8 mouse cellular contexts compared by ENCODE assay signal in the genomic region with DNA sequence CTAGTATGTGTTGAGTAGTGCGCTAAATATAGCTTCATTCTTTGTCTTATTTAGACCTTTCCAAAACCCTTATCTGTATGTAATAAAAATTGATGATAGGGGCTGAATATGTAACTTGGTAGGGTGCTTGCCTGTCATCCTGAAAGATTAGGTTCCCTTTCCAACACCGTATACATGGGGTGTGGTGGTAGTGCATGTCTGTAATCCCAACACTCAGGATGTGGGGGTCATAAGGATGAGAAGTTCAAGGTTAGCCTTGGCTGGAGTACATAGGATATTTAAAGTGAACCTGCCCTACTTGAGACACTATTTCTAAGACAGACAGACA. TPM values are rescaled to one million over a fixed set of nuclear protein-coding genes. Genes with fewer than 3 reads are reported as not detected.
DNase-seq lines count a peak whose midpoint lies in the region; ATAC-seq and TF ChIP-seq lines count a peak whose summit lies in the region.

No protein-coding gene starts in this region.

- intact Hi-C loops in heart, postnatal 14 days (cut with DNase I) = no loop called here

- DNase-seq in heart, postnatal 14 days = no peak
- DNase-seq in hindbrain, embryonic 14.5 days (ENCODE audit: low spot score) = no peak
- no peak for DNase-seq in right cerebral cortex, postnatal 10 days (ENCODE audit: low spot score in 2 of 2)
- no peak for DNase-seq in right cerebral cortex, postnatal 14 days
- DNase-seq in adrenal gland, adult (ENCODE audit: inconsistent age in 2 of 2, low spot score in 1 of 2) = no peak

- no peaks in the 10 kb centered on the region for H3K27me3 ChIP-seq in heart, embryonic 16.5 days (ENCODE audit: control insufficient read depth, insufficient read depth, low read length)
- no peaks in the 10 kb centered on the region for H3K27me3 ChIP-seq in hindbrain, embryonic 14.5 days (ENCODE audit: control insufficient read depth, insufficient read depth, low read length)
- H3K27me3 ChIP-seq in midbrain, embryonic 12.5 days = no peaks in the 10 kb centered on the region

- ATAC-seq in heart, embryonic 16.5 days (replicated peaks; ENCODE audit: extremely low read depth, insufficient read depth, low FRiP score) = 0 out of 2 replicates have a peak, but pooled peaks have one; percentile 18
- peak; percentile 58; the same call in 1 of the 2 replicates for ATAC-seq in hindbrain, embryonic 14.5 days (ENCODE audit: low FRiP score)
- peak; percentile 32; the same call in 1 of the 2 replicates for ATAC-seq in midbrain, embryonic 12.5 days (ENCODE audit: low FRiP score, low read depth)

- TF ChIP-seq CTCF in bone marrow macrophage, adult 2 months (IDR thresholded peaks at IDR 0.05; ENCODE audit: low read depth, low read length) = no peak

- H3K4me3 ChIP-seq in heart, embryonic 16.5 days (ENCODE audit: low read length) = peak overlapping the region; percentile 79
- H3K4me3 ChIP-seq in bone marrow macrophage, adult 2 months (ENCODE audit: insufficient read depth, low read length) = peak overlapping the region; percentile 85
- H3K4me3 ChIP-seq in hindbrain, embryonic 14.5 days (replicated peaks; ENCODE audit: low read length) = peak overlapping the region; percentile 61
- peak overlapping the region; percentile 81 for H3K4me3 ChIP-seq in midbrain, embryonic 12.5 days

- peak overlapping the region; percentile 92 for H3K9ac ChIP-seq in heart, embryonic 16.5 days (ENCODE audit: low read length)
- peak overlapping the region; percentile 84 for H3K9ac ChIP-seq in hindbrain, embryonic 14.5 days
- H3K9ac ChIP-seq in midbrain, embryonic 12.5 days (replicated peaks) = peak overlapping the region; percentile 82; the same call in 1 of the 2 replicates

- peaks cover 5% of the 10 kb centered on the region for H3K4me1 ChIP-seq in heart, embryonic 16.5 days (ENCODE audit: control insufficient read depth, insufficient read depth, low read length)
- H3K4me1 ChIP-seq in bone marrow macrophage, adult 2 months (ENCODE audit: control insufficient read depth, insufficient read depth, low read length) = no peaks in the 10 kb centered on the region
- peaks cover 7% of the 10 kb centered on the region for H3K4me1 ChIP-seq in hindbrain, embryonic 14.5 days (replicated peaks; ENCODE audit: control insufficient read depth, insufficient read depth, low read length)
- H3K4me1 ChIP-seq in midbrain, embryonic 12.5 days = peaks cover 10% of the 10 kb centered on the region

- TF ChIP-seq POLR2A in bone marrow macrophage, adult 2 months (IDR thresholded peaks at IDR 0.05; ENCODE audit: borderline replicate concordance, low read depth, low read length) = no peak

- 54% methylated on average over 2 of the region's 2 CpGs for WGBS in heart, embryonic 16.5 days
- 68% methylated on average over 2 of the region's 2 CpGs for WGBS in hindbrain, embryonic 14.5 days
- WGBS in midbrain, embryonic 12.5 days = 59% methylated on average over 2 of the region's 2 CpGs

- H3K4me2 ChIP-seq in heart, embryonic 16.5 days (ENCODE audit: low read depth, low read length) = peak overlapping the region; percentile 70
- H3K4me2 ChIP-seq in hindbrain, embryonic 14.5 days (replicated peaks) = peak overlapping the region; percentile 90
- H3K4me2 ChIP-seq in midbrain, embryonic 12.5 days (replicated peaks) = peak overlapping the region; percentile 94

- no peaks in the 10 kb centered on the region for H3K9me3 ChIP-seq in heart, embryonic 16.5 days (replicated peaks; ENCODE audit: control insufficient read depth, low read length)
- no peaks in the 10 kb centered on the region for H3K9me3 ChIP-seq in hindbrain, embryonic 14.5 days (ENCODE audit: control insufficient read depth, low read length)
- no peaks in the 10 kb centered on the region for H3K9me3 ChIP-seq in midbrain, embryonic 12.5 days

- peak overlapping the region; percentile 80 for H3K27ac ChIP-seq in heart, embryonic 16.5 days (ENCODE audit: low read length)
- H3K27ac ChIP-seq in bone marrow macrophage, adult 2 months (ENCODE audit: insufficient read depth, low read depth, low read length) = no peak overlapping the region
- peak overlapping the region; percentile 95 for H3K27ac ChIP-seq in hindbrain, embryonic 14.5 days
- H3K27ac ChIP-seq in midbrain, embryonic 12.5 days (replicated peaks) = peak overlapping the region; percentile 90

- no peaks in the 10 kb centered on the region for H3K36me3 ChIP-seq in heart, embryonic 16.5 days (ENCODE audit: control insufficient read depth, insufficient read depth)
- no peaks in the 10 kb centered on the region; the same call in 1 of the 2 replicates for H3K36me3 ChIP-seq in hindbrain, embryonic 14.5 days (replicated peaks; ENCODE audit: control insufficient read depth, insufficient read depth)
- H3K36me3 ChIP-seq in midbrain, embryonic 12.5 days = 0 out of 2 replicates have a peak, but pooled peaks cover 4% of the 10 kb centered on the region

RNA-seq across cellular contexts. Expression of gene Ice2, which starts 0.3 kb away (rescaled TPM):
- 11.3 and 12.6 TPM in 2 replicates for polyA plus RNA-seq in heart, embryonic 16.5 days (2015; fragmentation: Nextera tagmentation; extraction: Ambion mirVana)
- 1 to 10 TPM; 8.6 to 8.8 TPM for total RNA-seq in heart, postnatal 14 days (2021)
- 10.1 and 12.1 TPM in 2 replicates for polyA plus RNA-seq in bone marrow macrophage, adult 2 months (2012; ENCODE audit: insufficient read depth, insufficient read length, missing spikeins)
- 10.4 and 12.5 TPM in 2 replicates for polyA plus RNA-seq in hindbrain, embryonic 14.5 days (2014; fragmentation: Nextera tagmentation; extraction: Ambion mirVana)
- 18.5 and 20.0 TPM in 2 replicates for polyA plus RNA-seq in midbrain, embryonic 12.5 days (2016; fragmentation: Nextera tagmentation; extraction: Ambion mirVana)

RNA-seq across cellular contexts. Expression of gene Anxa2, which starts 56.0 kb away (rescaled TPM):
- polyA plus RNA-seq in heart, embryonic 16.5 days (2015; fragmentation: Nextera tagmentation; extraction: Ambion mirVana) = 622 and 705 TPM in 2 replicates
- 100 to 1,000 TPM; 119 to 146 TPM for total RNA-seq in heart, postnatal 14 days (2021)
- polyA plus RNA-seq in bone marrow macrophage, adult 2 months (2012; ENCODE audit: insufficient read depth, insufficient read length, missing spikeins) = 470 and 511 TPM in 2 replicates
- 143 and 158 TPM in 2 replicates for polyA plus RNA-seq in hindbrain, embryonic 14.5 days (2014; fragmentation: Nextera tagmentation; extraction: Ambion mirVana)
- polyA plus RNA-seq in midbrain, embryonic 12.5 days (2016; fragmentation: Nextera tagmentation; extraction: Ambion mirVana) = 167 and 228 TPM in 2 replicates
